ENCODE assay signal across 11 mouse cellular contexts in genomic region chr4:120975428-120975734, GRCm38 (mm10). TPM values are rescaled to one million over a fixed set of nuclear protein-coding genes. Genes with fewer than 3 reads are reported as not detected.
DNase-seq lines count a peak whose midpoint lies in the region; ATAC-seq and TF ChIP-seq lines count a peak whose summit lies in the region.
"Had no signal": no experiment of that assay in that cellular context is flagged by ENCODE, and none has a peak within 500 bp of the region (broad histone marks: within the 10 kb centered on the region; RNA-seq: fewer than 3 reads in every experiment).

No protein-coding gene starts in this region.

- no peak overlapping the region for H3K4me2 ChIP-seq in liver, embryonic 15.5 days
- no peak overlapping the region for H3K4me2 ChIP-seq in hindbrain, embryonic 11.5 days (replicated peaks; ENCODE audit: low read depth, low read length)
- H3K4me2 ChIP-seq: forebrain, embryonic 12.5 days; limb, embryonic 15.5 days had no signal

- ATAC-seq in liver, embryonic 15.5 days (ENCODE audit: insufficient read depth) = no peak
- ATAC-seq in hindbrain, embryonic 11.5 days (ENCODE audit: low FRiP score) = no peak
- ATAC-seq: hindbrain, embryonic 16.5 days had no signal

- no peaks in the 10 kb centered on the region for H3K9me3 ChIP-seq in liver, embryonic 15.5 days (replicated peaks)
- H3K9me3 ChIP-seq in hindbrain, embryonic 11.5 days (ENCODE audit: control insufficient read depth, low read length) = no peaks in the 10 kb centered on the region
- H3K9me3 ChIP-seq: forebrain, embryonic 12.5 days; limb, embryonic 15.5 days had no signal

- H3K4me3 ChIP-seq in cerebellum, adult 2 months (replicated peaks; ENCODE audit: insufficient read depth, low read depth, low read length) = no peak overlapping the region
- H3K4me3 ChIP-seq in liver, embryonic 15.5 days (replicated peaks) = no peak overlapping the region
- no peak overlapping the region for H3K4me3 ChIP-seq in hindbrain, embryonic 11.5 days (ENCODE audit: low read depth, low read length)
- H3K4me3 ChIP-seq: forebrain, embryonic 12.5 days; limb, embryonic 15.5 days had no signal

- H3K36me3 ChIP-seq in liver, embryonic 15.5 days (replicated peaks) = peaks cover 72% of the 10 kb centered on the region
- H3K36me3 ChIP-seq in splenic B cell, adult 2 months (ENCODE audit: control insufficient read depth, insufficient read depth, low read length, poor library complexity, severe bottlenecking) = peaks cover 23% of the 10 kb centered on the region
- no peaks in the 10 kb centered on the region for H3K36me3 ChIP-seq in hindbrain, embryonic 11.5 days (ENCODE audit: control insufficient read depth, insufficient read depth, low read length)

- no peak overlapping the region for H3K9ac ChIP-seq in liver, embryonic 15.5 days
- H3K9ac ChIP-seq in hindbrain, embryonic 11.5 days (ENCODE audit: low read depth, low read length) = no peak overlapping the region
- H3K9ac ChIP-seq: forebrain, embryonic 12.5 days; limb, embryonic 15.5 days had no signal

- H3K27me3 ChIP-seq in cerebellum, adult 2 months (ENCODE audit: control insufficient read depth, insufficient read depth, low read length) = no peaks in the 10 kb centered on the region
- H3K27me3 ChIP-seq in liver, embryonic 15.5 days = no peaks in the 10 kb centered on the region
- H3K27me3 ChIP-seq in splenic B cell, adult 2 months (ENCODE audit: control insufficient read depth, insufficient read depth, low read length, poor library complexity, severe bottlenecking) = no peaks in the 10 kb centered on the region
- no peaks in the 10 kb centered on the region for H3K27me3 ChIP-seq in hindbrain, embryonic 11.5 days (ENCODE audit: control insufficient read depth, insufficient read depth, low read length)
- H3K27me3 ChIP-seq: forebrain, embryonic 12.5 days; limb, embryonic 15.5 days had no signal

- H3K4me1 ChIP-seq in cerebellum, adult 2 months (ENCODE audit: control insufficient read depth, insufficient read depth, low read length) = peaks cover 15% of the 10 kb centered on the region
- 0 out of 2 replicates have a peak, but pooled peaks cover 4% of the 10 kb centered on the region for H3K4me1 ChIP-seq in liver, embryonic 15.5 days (replicated peaks)
- H3K4me1 ChIP-seq in hindbrain, embryonic 11.5 days (replicated peaks; ENCODE audit: control insufficient read depth, insufficient read depth, low read length) = no peaks in the 10 kb centered on the region
- H3K4me1 ChIP-seq: forebrain, embryonic 12.5 days; limb, embryonic 15.5 days had no signal

- TF ChIP-seq POLR2A in cerebellum, adult 2 months (IDR thresholded peaks at IDR 0.05; ENCODE audit: borderline replicate concordance, insufficient read depth, low read length) = no peak

- 86% methylated on average over 4 of the region's 4 CpGs for WGBS in cerebellum, adult 2 months
- WGBS in liver, embryonic 15.5 days (ENCODE audit: insufficient replicate concordance) = 70% methylated on average over 4 of the region's 4 CpGs
- 91% methylated on average over 4 of the region's 4 CpGs for WGBS in hindbrain, embryonic 11.5 days

- no peak for TF ChIP-seq CTCF in cerebellum, adult 2 months (IDR thresholded peaks at IDR 0.05; ENCODE audit: borderline replicate concordance, insufficient read depth, low read depth, low read length)

- no peak for DNase-seq in cerebellum, adult 2 months
- no peak for DNase-seq in cerebellum, postnatal 10 days
- DNase-seq in lung, postnatal 10 days = peak; percentile 22
- DNase-seq in lung, postnatal 4 days = no peak
- peak; percentile 65 for DNase-seq in splenic B cell, adult 2 months (ENCODE audit: low read depth, low spot score)
- no peak for DNase-seq in hindbrain, embryonic 11.5 days (ENCODE audit: low spot score)
- DNase-seq in urinary bladder, postnatal 4 days (ENCODE audit: low spot score in 2 of 2) = no peak

- H3K27ac ChIP-seq in cerebellum, adult 2 months (ENCODE audit: insufficient read depth, low read length) = peak overlapping the region; percentile 81; the same call in 1 of the 2 replicates
- peak overlapping the region; percentile 70 for H3K27ac ChIP-seq in liver, embryonic 15.5 days (replicated peaks)
- no peak overlapping the region for H3K27ac ChIP-seq in hindbrain, embryonic 11.5 days (ENCODE audit: low read depth, low read length)
- H3K27ac ChIP-seq: forebrain, embryonic 12.5 days; limb, embryonic 15.5 days had no signal

RNA-seq across cellular contexts. Expression of gene Zfp69, which starts 23.9 kb away (rescaled TPM):
- 1.9 and 3.1 TPM in 2 replicates for polyA plus RNA-seq in cerebellum, adult 2 months (2012; rRNA removed)
- 1.6 and 1.7 TPM in 2 replicates for polyA plus RNA-seq in liver, embryonic 15.5 days (2015; fragmentation: Nextera tagmentation; extraction: Ambion mirVana)
- 9.7 and 10.9 TPM in 2 replicates for polyA plus RNA-seq in hindbrain, embryonic 11.5 days (2014; fragmentation: Nextera tagmentation; extraction: Ambion mirVana)

RNA-seq across cellular contexts. Expression of gene Smap2, which starts 41.7 kb away (rescaled TPM):
- 82.0 and 90.6 TPM in 2 replicates for polyA plus RNA-seq in cerebellum, adult 2 months (2012; rRNA removed)
- 15.9 and 17.6 TPM in 2 replicates for polyA plus RNA-seq in liver, embryonic 15.5 days (2015; fragmentation: Nextera tagmentation; extraction: Ambion mirVana)
- 20.4 and 21.9 TPM in 2 replicates for polyA plus RNA-seq in hindbrain, embryonic 11.5 days (2014; fragmentation: Nextera tagmentation; extraction: Ambion mirVana)

RNA-seq across cellular contexts. Expression of gene Exo5, which starts 50.6 kb away (rescaled TPM):
- polyA plus RNA-seq in cerebellum, adult 2 months (2012; rRNA removed) = 9.4 and 10.1 TPM in 2 replicates
- 6.2 and 7.0 TPM in 2 replicates for polyA plus RNA-seq in liver, embryonic 15.5 days (2015; fragmentation: Nextera tagmentation; extraction: Ambion mirVana)
- polyA plus RNA-seq in hindbrain, embryonic 11.5 days (2014; fragmentation: Nextera tagmentation; extraction: Ambion mirVana) = 32.0 and 37.1 TPM in 2 replicates

Comparison
In these comparisons a context has a peak if more than half of its experiments do, and no peak if none do; other contexts are left out.
1. DNase-seq: peak in lung, postnatal 10 days (single experiment) and splenic B cell, adult 2 months (single experiment); none in cerebellum, adult 2 months (0 of 2), cerebellum, postnatal 10 days (0 of 2), lung, postnatal 4 days (0 of 2), hindbrain, embryonic 11.5 days (single experiment) and urinary bladder, postnatal 4 days (0 of 2).